Mouse (Mus musculus): Measurements from ENCODE around the gene Sf3a3.

DNA sequence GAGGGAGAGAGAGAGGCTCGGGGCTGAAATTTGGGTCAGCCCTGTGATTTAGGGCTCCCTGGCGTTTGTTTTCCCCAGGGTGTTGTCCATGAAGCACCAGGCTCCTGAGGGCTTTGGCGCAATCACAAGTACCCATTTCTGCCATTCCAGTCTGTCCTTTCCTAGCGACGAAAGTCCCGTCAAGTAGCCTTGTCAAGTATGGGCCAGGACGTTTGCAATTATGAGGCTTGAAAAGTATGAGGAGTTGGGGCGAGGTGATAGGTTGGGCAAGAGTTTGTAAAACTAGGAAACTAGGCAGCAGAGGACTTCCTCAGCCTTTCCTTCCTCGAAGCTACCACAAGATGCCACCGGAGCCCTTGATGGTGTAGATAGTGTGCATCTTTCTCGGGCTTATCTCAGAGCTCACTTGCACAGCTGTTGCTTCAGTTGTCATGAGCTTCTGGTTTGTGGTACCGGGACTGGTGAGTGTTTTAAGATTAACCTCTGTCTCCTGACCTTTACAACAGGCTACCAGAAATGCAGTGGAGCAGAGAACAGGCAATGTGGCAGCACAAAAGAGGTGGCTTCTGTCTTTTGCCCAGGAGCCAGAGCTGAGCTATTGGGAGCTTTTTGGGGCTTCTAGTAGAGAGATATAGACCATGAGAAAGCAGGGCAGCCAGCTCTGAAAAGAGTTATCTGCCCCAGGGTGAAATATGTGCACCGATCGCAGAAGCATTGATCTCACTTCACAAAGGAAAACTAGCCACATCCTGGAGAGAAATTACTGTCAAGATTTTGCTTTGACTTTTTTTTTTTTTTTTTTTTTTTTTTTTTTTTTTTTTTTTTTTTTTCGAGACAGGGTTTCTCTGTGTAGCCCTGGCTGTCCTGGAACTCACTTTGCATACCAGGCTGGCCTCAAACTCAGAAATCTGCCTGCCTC, 38.0 kb downstream of the Sf3a3 start:
- TF ChIP-seq CTCF (IDR thresholded peaks at IDR 0.05; ENCODE audit: extremely low read depth, insufficient read length, insufficient replicate concordance, low read depth, low read length) (0 out of 2 replicates have a peak, but pooled peaks have one; percentile 4), POLR2A (IDR thresholded peaks at IDR 0.05; ENCODE audit: low read depth, low read length) (no peak)

Measured in small intestine, adult 2 months (tissue).